Mouse (Mus musculus): Measurements from ENCODE around the gene Sspn.

Gene Sspn

GRCm38 (mm10) chr6:145934697-145935240, 3.3 kb downstream of the Sspn start:
- DNase-seq: no peak

- no peak for DNase-seq
These were observed 4.5 kb downstream of the Sspn start for GRCm38 (mm10) chr6:145935912-145936311.

GRCm38 (mm10) chr6:145936511-145936910, 5.1 kb downstream of the Sspn start:
- no peak for DNase-seq

GRCm38 (mm10) chr6:145940852-145941251, 9.4 kb downstream of the Sspn start:
- no peak for DNase-seq

- DNase-seq: no peak
These were observed 11.0 kb downstream of the Sspn start for GRCm38 (mm10) chr6:145942263-145942966.

- DNase-seq: no peak
These were observed 12.0 kb downstream of the Sspn start for GRCm38 (mm10) chr6:145943414-145943813.

- DNase-seq: no peak
These were observed 14.4 kb downstream of the Sspn start for GRCm38 (mm10) chr6:145945700-145946344.

GRCm38 (mm10) chr6:145949049-145949448, 17.6 kb downstream of the Sspn start:
- DNase-seq: no peak

- DNase-seq: no peak
These were observed 19.2 kb downstream of the Sspn start for GRCm38 (mm10) chr6:145950626-145951025.

- no peak for DNase-seq
These were observed 21.2 kb downstream of the Sspn start for GRCm38 (mm10) chr6:145952594-145952993.

- peak; percentile 34 to 43 for DNase-seq
These were observed 21.9 kb downstream of the Sspn start for GRCm38 (mm10) chr6:145953121-145953896.

- DNase-seq: no peak
These were observed 26.1 kb downstream of the Sspn start for GRCm38 (mm10) chr6:145957427-145957965.

- DNase-seq: no peak
These were observed 26.6 kb downstream of the Sspn start for GRCm38 (mm10) chr6:145958070-145958469.

- DNase-seq: peak; percentile 39 to 42
These were observed 29.6 kb downstream of the Sspn start for GRCm38 (mm10) chr6:145961047-145961446.

- DNase-seq: no peak
These were observed 32.5 kb downstream of the Sspn start for GRCm38 (mm10) chr6:145963966-145964365.

GRCm38 (mm10) chr6:145967693-145968092, 36.3 kb downstream of the Sspn start:
- no peak for DNase-seq

GRCm38 (mm10) chr6:145968301-145968818, 36.9 kb downstream of the Sspn start:
- DNase-seq: peak; percentile 45 to 48

GRCm38 (mm10) chr6:145968821-145969220, 37.4 kb downstream of the Sspn start:
- no peak for DNase-seq

- no peak for DNase-seq
These were observed 38.1 kb downstream of the Sspn start for GRCm38 (mm10) chr6:145969572-145969971.

GRCm38 (mm10) chr6:145972107-145972506, 40.7 kb downstream of the Sspn start:
- DNase-seq: no peak

GRCm38 (mm10) chr6:145972836-145973235, 41.4 kb downstream of the Sspn start:
- no peak for DNase-seq

GRCm38 (mm10) chr6:145973356-145973755, 41.9 kb downstream of the Sspn start:
- no peak for DNase-seq

- no peak for DNase-seq
These were observed 43.3 kb downstream of the Sspn start for GRCm38 (mm10) chr6:145974766-145975165.
